Mouse (Mus musculus): Measurements from ENCODE around the gene Palld.

Gene Palld

GRCm38 (mm10) chr8:61773595-61774088 lies 128.8 kb downstream of the Palld start:
- DNase-seq (ENCODE audit: low spot score in 2 of 2), result no peak

GRCm38 (mm10) chr8:61771328-61771727 lies 131.2 kb downstream of the Palld start:
- DNase-seq (ENCODE audit: low spot score in 2 of 2), result no peak

DNA sequence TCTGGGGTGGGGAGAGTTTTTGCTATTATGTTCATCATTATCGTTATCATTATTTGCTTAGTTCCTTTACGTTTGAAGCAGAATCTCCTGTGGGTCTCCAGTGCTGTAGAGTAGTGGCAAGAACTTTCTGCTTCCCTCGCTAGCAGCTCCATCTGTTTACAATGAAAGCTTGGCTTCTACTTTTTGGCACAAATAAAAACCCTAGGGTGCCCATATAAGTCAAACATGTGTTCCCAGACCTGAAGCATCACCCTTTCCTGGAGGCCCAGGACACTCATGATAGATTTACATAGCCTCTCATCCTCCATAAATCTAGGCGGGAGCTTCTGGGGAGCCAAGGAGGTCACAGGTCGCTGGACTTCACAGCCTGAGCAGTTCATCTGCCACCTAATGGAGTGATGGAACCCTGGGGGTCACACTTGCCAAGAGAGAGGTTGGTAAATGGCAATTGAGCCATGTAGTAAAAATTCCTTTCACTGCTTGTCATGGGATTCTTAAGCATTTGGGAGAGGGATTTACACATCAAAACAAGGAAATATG lies 133.1 kb downstream of the Palld start:
- no peak for DNase-seq (ENCODE audit: low spot score in 2 of 2)

GRCm38 (mm10) chr8:61760190-61760578 lies 142.3 kb downstream of the Palld start:
- no peak for DNase-seq (ENCODE audit: low spot score in 2 of 2)

DNA sequence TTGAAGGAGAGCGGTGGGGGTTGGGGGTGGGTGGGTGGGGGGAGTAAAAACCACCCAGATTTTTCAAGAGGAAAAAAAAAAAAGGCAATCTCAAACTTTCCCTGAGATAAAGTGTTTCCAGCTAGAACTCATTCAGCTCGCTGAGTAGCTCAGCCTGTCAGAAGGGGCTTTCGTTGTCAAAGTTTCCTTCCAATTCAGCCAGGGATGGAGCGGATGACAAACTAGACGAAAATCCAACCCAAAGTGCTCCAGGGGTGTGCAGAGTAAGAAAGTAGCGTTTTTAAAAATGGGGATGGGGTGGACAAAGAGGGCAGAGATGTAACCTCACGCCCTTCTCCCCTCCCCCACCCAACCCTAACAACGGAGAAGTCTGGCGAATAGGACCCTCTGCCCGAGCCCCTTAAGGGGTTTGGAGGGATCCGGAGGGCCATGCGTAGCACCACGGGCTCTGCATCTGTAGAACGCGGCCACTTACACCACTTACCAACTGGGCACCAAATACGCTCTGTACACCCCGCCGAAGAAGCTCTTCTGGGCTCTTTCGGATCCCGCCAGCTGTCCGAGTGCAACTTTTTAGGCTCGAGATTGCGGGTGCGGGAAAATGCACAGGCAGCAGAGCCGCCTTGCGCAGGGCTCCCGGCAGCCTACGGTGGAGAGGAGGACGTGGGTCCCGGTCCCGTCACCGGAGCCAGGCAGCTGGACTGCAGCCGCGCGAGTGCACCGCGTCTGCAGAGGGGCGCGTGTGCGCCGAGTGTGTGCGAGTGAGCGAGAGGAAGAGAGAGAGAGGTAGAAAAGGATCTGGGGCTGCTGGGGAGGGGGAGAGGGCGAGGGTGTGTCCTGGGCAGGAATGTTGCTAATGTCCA lies 142.9 kb downstream of the Palld start:
- DNase-seq (ENCODE audit: low spot score in 2 of 2), result no peak

DNA sequence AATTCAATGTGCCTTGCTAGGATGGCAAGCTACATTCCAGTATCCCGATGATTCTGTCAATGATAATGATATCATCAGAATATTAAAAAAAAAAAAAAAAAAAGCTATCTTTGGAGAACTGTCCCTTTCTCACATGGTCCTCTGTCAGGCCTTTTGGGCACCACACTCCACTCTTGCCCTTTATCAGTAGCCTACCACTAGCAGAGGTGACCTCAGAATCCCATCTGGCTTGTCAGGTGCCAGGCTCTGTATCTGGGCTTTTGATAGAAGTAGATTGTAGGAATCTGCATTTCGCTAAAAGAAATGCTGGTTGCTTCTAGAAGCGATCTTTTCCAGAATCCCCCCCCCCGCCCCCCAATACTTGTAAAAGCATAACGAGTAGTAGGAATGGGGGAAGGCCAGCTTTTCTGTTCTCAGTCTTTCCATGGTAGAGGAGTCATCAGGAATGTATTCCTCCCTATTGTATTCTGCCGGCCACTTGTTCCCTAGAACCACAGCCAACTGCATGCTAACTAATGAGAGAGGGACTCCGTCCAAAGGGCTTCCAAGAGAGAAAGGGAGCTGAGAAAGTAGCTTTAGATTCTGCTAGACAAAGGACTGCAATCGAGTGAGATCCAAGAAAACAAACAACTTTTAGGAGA lies 143.7 kb downstream of the Palld start:
- no peak for DNase-seq (ENCODE audit: low spot score in 2 of 2)

DNA sequence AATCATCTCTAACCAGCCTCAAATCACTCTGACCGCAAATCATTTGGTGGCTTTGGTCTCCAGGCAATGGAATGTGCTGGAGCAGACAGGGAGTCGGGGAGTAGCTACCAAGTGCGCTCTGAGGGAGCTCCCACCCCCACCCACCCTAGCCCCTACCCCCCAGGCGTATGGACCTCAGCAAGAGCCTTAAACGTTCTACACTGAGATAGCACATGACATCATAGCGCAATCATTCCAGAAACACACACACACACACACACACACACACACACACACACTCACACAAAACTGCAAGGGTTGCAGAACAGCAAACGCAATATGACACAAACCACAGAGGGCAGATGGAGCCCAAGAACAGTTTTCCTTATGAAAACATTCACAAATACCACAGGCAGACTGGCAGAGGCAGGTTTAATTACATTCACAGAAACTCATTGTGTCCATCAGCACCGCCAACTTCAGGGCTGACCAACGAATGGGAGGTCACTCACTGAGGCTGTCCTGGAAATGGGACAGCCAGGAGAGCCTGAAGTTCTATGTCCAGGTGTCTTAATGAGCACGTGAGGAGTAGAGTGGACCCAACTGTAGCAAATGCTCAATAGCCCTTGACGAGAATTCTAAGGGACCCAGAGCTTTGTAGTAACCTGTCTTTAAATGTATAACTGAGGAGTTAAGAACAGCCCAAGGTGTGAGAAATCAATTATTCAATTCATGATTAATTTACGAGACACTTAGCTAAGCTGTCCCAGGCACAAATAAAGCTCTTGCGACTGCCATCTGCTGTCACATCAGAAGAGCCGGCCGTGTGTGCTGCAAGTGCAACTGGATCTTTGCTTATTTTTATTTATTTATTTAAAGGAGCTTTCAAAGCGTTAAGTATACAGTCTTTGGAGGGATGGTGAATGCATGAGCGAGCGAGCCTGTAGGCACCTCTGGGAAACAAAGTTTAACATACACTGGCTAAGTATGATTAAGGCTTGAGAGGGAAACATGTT lies 145.2 kb downstream of the Palld start:
- DNase-seq (ENCODE audit: low spot score in 2 of 2), result no peak

DNA sequence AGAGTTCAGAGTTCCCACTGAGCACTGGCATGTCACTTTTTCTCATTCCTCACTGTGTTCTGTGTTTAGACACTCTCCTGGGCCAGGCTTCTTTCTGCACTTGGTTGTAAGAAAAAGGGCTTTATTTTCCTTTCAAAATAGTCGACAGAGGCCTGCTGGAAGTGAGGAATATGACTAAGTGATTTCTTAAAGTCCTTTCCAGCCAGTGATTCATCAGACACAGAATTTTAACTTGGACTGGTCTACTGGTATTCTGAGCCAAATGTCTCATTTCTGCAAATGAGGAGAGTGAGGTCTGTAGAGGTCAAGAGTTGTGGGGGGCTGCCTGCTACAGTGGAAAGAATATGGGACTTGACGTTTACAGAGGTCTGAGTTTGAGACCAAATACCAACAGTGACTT lies 147.3 kb downstream of the Palld start:
- no peak for DNase-seq (ENCODE audit: low spot score in 2 of 2)

DNA sequence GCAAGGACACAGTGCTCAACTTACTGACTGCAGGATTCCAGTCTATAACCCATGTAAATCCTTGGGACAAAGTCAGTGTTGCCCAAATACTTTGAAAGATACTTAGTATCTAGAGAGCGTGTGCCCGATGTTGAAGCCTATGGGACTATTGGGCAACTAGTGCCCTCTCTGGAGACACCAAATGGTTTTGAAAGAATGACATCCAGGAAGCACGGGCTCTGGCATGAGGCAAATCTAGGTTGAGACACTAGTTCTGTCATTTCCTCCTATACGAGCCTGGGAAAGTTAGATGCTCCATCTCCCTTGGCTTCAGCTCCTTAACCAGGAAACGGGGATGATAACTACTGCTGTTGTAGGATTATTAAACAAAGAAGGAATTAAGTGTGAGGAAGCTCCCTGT lies 155.4 kb downstream of the Palld start:
- DNase-seq (ENCODE audit: low spot score in 2 of 2), result no peak

- no peak for DNase-seq (ENCODE audit: low spot score in 2 of 2)
Measured at GRCm38 (mm10) chr8:61745181-61745980, 157.1 kb downstream of the Palld start.

DNA sequence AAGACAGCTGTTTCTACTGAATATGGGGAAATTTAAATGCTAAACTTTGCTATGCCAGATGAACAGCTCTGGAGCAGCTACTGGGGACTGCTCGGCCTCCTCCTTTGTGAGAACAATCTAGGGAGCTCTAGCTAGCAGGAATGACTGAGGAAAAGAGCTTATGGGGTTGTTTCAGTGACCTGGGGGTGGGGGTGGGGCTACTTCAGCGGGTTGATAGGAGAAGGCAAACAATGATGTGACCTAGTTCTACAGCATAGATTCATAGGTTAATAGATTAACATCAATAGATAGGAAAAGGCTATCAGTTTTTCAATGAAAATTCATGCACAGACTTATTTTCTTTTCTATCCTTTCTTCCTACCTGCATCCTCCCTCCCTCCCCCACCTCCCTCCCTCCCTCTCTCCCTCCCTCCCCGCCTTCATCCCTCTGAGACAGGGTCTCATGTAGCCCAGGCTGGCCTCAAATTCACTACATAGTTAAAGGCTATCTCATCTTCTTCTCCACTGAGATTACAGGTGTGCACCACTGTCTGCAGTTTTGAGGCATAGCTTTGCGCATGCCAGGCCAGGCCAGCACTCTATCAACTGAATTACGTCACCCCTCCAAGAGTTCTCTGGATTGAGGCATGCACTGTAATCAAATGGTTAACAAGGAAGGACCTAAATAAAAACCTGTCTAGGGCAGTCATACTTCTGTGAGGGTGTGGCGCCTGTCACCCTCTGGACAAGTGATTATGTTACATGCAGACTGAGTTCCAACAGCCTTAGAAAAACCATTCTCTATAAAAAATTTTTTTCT lies 158.5 kb downstream of the Palld start:
- DNase-seq (ENCODE audit: low spot score in 2 of 2), result no peak

- DNase-seq (ENCODE audit: low spot score in 2 of 2), result no peak
Measured at GRCm38 (mm10) chr8:61737465-61737864, 165.0 kb downstream of the Palld start.

- DNase-seq (ENCODE audit: low spot score in 2 of 2), result no peak
Measured at GRCm38 (mm10) chr8:61736739-61737243, 165.7 kb downstream of the Palld start.

- DNase-seq (ENCODE audit: low spot score in 2 of 2), result no peak
Measured at GRCm38 (mm10) chr8:61736117-61736516, 166.4 kb downstream of the Palld start.

GRCm38 (mm10) chr8:61734164-61734563 lies 168.3 kb downstream of the Palld start:
- no peak for DNase-seq (ENCODE audit: low spot score in 2 of 2)

DNA sequence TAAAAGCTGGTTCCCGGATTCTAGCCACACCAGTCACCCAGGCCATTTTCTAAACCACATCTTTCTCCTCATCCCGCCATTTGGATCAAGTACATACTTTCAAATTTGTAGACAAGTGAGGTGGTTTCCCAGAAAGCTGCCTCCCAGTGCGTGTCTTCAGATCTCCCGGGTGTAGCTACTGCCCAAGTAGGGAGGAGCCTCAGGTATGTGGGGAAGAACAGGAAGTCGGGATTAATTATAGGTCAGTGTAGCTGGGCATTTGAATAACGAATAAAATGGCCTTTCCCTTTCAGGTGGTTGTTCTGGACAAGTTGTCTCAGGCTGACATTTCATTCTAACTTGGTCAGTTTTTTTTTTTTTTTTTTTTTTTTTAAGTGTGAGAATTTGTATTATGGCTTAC lies 170.3 kb downstream of the Palld start:
- no peak for DNase-seq (ENCODE audit: low spot score in 2 of 2)

DNA sequence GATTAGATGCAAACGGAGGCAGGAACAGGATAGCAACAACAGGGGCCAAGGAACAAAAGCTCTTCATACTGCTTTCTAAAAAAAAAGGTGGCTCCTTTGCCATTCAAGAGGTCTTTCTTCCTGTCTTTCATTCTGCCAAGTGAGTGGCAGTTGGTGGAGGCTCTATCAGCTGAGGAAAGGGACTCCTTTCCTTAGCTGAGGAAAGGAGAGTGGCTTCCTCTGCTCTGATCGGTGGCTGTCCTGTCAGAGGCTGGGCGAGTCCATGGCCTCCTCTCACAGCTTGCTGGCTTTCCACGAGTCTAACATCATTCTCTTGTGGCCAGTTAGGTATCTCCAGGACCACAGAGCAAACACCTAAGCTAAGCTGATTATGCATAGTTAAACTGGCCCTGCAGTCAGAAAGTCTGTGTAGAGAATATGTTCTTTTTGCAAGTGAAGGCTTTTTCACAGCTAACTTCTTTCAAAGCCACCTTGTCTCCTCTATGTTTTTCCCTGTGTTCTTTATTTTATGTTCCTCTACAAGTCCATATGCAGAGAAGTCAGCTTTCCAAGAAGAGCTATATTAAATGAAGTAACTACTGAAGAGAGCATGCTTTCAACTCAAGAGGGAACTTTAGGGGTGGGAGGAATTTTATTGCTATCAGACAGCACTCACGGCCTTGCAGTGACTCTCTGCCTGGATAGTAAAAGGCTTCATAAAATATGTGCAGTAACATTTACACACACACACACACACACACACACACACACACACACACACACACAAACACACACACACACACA lies 171.0 kb downstream of the Palld start:
- no peak for DNase-seq (ENCODE audit: low spot score in 2 of 2)

DNA sequence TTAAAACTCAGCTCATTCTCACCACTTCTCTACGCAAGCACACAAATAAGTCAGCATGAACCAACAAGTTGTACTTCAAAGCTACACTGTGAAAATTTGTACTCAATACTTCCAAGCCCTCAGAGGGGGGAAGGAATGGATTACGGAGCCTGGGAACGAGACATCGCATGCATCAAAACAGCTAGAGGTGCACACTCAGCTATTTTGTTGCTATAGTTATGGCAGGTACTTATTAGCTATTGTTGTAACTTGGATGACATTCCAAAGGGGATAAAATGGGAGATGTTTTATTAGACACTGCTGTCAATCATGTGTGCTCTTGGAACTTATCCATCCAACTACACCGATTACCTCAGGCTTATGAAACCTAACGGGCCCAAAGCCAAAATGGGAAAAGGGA lies 171.8 kb downstream of the Palld start:
- no peak for DNase-seq (ENCODE audit: low spot score in 2 of 2)

Data from natural killer cell, adult 2 months (primary cell).